Mouse (Mus musculus): Measurements from ENCODE around the gene Rnaseh2b. TPM values are rescaled to one million over a fixed set of nuclear protein-coding genes. Genes with fewer than 3 reads are reported as not detected.

Gene Rnaseh2b
- 48.1 and 63.4 TPM in 2 replicates for polyA plus RNA-seq (2015; fragmentation: Nextera tagmentation; extraction: Ambion mirVana)

DNA sequence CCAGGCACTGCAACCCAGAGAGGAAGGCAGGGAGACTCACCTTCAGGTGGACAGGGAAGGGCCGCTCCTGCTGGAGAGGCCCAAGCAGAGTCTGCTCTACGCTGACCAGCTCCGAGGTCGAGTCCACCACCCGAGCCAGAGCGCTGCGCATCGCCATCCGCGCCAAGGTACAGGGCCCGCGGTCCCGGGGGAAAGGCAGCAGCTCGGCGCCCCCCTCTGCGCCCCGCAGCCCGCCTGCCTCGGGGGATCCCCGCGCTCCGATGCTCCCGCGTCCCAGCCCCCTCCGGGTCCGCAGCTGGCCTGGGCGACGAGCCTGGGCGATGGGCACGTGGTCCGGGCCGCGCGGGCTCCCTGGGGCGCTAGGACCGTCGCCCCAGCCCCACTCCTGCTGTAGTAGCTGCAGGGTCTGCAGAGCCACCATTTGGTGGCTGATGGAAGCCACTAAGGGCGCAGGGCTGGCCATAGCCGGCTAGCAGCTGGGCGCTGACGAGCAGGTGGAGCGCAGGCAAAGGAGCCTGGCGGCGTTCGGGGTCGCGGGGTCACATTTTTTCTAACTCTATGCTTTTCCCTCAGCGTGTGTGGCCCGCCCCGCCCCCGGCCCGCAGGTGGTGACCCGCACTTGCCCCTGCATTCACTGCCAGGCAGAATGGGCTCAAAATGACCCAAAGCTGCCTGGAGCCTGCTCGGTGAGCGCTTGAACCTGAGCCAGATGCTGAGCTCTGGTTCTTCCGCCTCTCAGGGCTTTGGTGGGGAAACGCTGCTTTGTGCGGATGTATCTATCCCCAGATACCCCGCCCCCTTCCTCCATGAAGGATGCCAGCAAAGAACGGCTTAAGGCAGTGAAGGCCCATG is at the start of gene Rnaseh2b, which contains the start of gene Dleu7:
Gene Rnaseh2b, plus strand, starts transcription at position 102 of the 852 bp plus-strand sequence.
Gene Dleu7, minus strand, starts transcription at position 560 of the 852 bp plus-strand sequence.
- 2% methylated on average over 60 of the region's 60 CpGs for WGBS
- peak; percentile 41; the same call in 1 of the 2 replicates for ATAC-seq

DNA sequence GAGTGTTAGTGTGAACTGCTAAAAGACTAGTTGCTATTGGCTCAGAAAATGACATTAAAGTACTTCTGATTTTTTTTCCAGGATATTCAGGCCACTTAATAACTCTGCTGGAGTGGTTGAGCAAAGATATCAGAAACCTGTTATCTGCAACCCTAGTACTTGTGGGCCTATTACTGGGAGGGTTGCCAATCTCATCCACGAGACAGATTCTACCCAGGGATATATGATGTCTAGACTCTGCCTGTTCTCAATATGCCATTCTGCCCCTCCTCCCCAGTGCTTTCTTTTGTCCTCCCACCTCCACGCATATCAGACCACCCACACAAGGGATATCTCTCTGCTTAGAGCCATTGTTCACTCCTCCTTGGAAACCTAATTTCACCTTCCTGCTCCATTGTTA is 48.9 kb upstream of the Rnaseh2b start:
- Histone ChIP-seq H3K4me1 (replicated peaks) (no peaks in the 10 kb centered on the region), H3K9me3 (no peaks in the 10 kb centered on the region)
- WGBS, result 73% methylated on average over 2 of the region's 2 CpGs

More for the DNA sequence above, at the start of gene Rnaseh2b, which contains the start of gene Dleu7:
- H3K9ac ChIP-seq, result peak within 1 kb of the TSS; percentile 56
- peak within 1 kb of the TSS; percentile 100 for H3K4me2 ChIP-seq (replicated peaks)
- H3K36me3 ChIP-seq, result no peaks in the 10 kb centered on the region
- H3K9me3 ChIP-seq, result no peaks in the 10 kb centered on the region
- H3K27ac ChIP-seq, result no peak within 1 kb of the TSS
- H3K4me1 ChIP-seq (replicated peaks), result peaks cover 8% of the 10 kb centered on the region; the same call in 1 of the 2 replicates
- peak within 1 kb of the TSS; percentile 50 for H3K4me3 ChIP-seq (replicated peaks)
- peaks cover 7% of the 10 kb centered on the region; the same call in 1 of the 2 replicates for H3K27me3 ChIP-seq (replicated peaks)

DNA sequence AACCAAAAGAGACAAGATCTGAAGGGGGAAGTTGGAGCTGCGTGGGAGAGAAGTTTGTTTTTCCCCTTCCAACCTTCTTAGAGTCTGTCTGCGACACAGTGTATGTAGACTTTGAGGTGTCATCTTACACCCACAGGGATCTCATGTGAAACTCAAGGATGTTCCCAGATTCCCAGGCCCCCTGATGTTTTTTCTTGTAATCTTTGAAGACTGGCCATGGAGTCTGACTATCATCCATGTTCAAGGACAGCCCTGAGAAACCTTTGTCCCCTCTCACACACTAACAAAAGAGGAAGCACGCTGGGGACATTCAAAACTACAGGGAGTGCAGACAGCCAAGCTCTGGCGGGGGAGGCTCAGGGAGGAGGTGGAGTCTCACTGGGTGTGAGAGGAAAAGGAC is 46.8 kb upstream of the Rnaseh2b start:
- ATAC-seq, result no peak
- Histone ChIP-seq H3K27me3 (replicated peaks) (no peaks in the 10 kb centered on the region), H3K4me3 (replicated peaks) (no peak overlapping the region), H3K27ac (no peak overlapping the region), H3K4me1 (replicated peaks) (no peaks in the 10 kb centered on the region), H3K4me2 (replicated peaks) (no peak overlapping the region), H3K36me3 (no peaks in the 10 kb centered on the region), H3K9me3 (no peaks in the 10 kb centered on the region), H3K9ac (no peak overlapping the region)
- WGBS, result 16% methylated on average over 4 of the region's 4 CpGs

More for the DNA sequence above, 48.9 kb upstream of the Rnaseh2b start:
- H3K9ac ChIP-seq, result no peak overlapping the region
- H3K4me2 ChIP-seq (replicated peaks), result no peak overlapping the region
- ATAC-seq, result no peak
- no peaks in the 10 kb centered on the region for H3K36me3 ChIP-seq
- H3K27ac ChIP-seq, result no peak overlapping the region
- H3K4me3 ChIP-seq (replicated peaks), result no peak overlapping the region
- no peaks in the 10 kb centered on the region for H3K27me3 ChIP-seq (replicated peaks)

DNA sequence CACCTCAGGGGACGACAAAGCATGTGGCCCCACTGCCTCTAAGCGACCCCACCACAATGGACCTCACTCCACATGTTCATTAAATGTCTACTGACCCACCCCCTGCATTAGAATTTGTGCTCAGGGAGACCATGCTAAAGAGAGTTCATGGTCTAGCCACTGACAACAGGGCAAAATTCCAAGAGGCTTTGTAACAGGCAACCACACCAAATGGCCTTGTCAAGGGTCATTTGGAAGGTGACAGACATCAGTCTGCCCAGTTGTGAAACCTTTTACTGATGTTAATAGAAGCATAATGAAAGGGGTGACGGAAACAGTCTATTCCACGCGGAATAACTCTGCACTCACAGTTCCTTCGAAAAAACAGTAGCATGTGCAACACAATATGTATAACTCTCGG is 44.0 kb upstream of the Rnaseh2b start:
- no peak overlapping the region for H3K4me2 ChIP-seq (replicated peaks)
- H3K27ac ChIP-seq, result no peak overlapping the region
- no peaks in the 10 kb centered on the region for H3K36me3 ChIP-seq
- no peak overlapping the region for H3K9ac ChIP-seq
- WGBS, result 91% methylated on average over 7 of the region's 7 CpGs
- no peak overlapping the region for H3K4me3 ChIP-seq (replicated peaks)
- ATAC-seq, result no peak
- H3K27me3 ChIP-seq (replicated peaks), result no peaks in the 10 kb centered on the region
- H3K4me1 ChIP-seq (replicated peaks), result no peaks in the 10 kb centered on the region
- no peaks in the 10 kb centered on the region for H3K9me3 ChIP-seq

DNA sequence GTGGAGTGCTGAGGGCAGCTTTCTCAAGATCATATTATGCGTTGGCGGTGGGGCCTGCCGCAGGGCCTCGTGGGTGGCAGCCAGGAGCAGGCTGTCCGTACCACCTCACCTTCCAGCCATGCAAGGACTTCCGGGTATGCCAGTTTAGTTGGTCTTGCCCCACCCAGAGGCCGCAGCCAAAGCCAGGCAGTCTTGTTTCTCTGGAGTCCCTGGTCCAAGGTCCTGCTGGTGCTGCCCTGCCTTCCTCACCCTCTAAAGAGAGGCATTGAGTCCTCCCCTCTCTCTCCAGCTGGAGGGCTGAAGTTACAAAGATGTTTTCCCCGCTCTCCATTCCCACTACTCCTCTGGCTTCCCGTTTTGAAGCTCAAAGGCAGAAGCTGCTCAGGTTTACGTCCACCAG is 43.6 kb upstream of the Rnaseh2b start:
- ATAC-seq, result no peak
- Histone ChIP-seq H3K9ac (no peak overlapping the region), H3K4me2 (replicated peaks) (no peak overlapping the region), H3K27ac (no peak overlapping the region), H3K27me3 (replicated peaks) (no peaks in the 10 kb centered on the region), H3K9me3 (no peaks in the 10 kb centered on the region), H3K4me1 (replicated peaks) (no peaks in the 10 kb centered on the region), H3K36me3 (no peaks in the 10 kb centered on the region), H3K4me3 (replicated peaks) (no peak overlapping the region)
- WGBS, result 77% methylated on average over 10 of the region's 10 CpGs

DNA sequence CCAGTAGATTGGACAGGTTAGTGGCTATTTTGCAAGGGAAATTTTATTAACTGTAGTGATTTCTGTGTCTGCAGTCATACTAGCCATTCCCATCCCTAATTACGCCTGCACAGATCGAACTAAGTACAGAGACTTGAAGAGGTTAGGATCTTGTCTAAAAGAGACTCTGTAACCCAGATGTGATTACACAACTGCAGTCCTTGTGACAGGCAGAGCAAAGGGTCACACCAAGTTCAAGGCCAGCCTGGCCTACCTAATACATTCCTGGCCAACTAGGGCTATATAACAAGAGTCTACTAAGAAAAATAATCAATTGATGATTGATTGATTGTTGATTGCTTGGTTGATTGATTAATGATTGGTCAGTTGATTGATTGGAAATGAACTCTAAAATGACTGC is 43.1 kb upstream of the Rnaseh2b start:
- H3K9me3 ChIP-seq, result no peaks in the 10 kb centered on the region
- no peak for ATAC-seq
- no peak overlapping the region for H3K4me2 ChIP-seq (replicated peaks)

DNA sequence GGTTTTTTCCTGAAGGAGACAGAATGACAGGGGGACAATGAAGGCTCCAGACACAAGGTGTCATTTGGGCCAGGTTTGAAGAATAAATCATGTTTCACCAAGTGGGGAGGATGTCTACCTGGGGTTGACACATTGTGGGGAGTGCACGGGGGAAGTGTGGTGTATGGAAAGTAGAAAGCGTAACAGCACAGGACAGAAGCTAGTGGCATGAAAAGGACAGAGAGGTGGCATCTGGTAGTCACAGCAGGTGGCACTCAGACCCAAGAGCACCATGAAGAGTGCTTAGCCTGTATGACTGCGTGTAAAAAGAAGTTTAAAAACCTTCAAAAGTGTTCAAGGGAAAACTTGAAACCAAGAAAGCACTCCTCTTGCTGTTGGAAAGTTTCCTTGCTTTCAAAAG is 42.3 kb upstream of the Rnaseh2b start:
- H3K4me2 ChIP-seq (replicated peaks), result no peak overlapping the region
- no peak overlapping the region for H3K27ac ChIP-seq
- no peaks in the 10 kb centered on the region for H3K36me3 ChIP-seq
- H3K9me3 ChIP-seq, result no peaks in the 10 kb centered on the region
- no peaks in the 10 kb centered on the region for H3K27me3 ChIP-seq (replicated peaks)
- H3K4me1 ChIP-seq (replicated peaks), result no peaks in the 10 kb centered on the region
- 79% methylated on average over 3 of the region's 3 CpGs for WGBS
- no peak overlapping the region for H3K4me3 ChIP-seq (replicated peaks)
- ATAC-seq, result no peak
- H3K9ac ChIP-seq, result no peak overlapping the region

More for the DNA sequence above, 43.1 kb upstream of the Rnaseh2b start:
- H3K4me3 ChIP-seq (replicated peaks), result no peak overlapping the region
- WGBS, result 77% methylated on average over 2 of the region's 2 CpGs
- H3K9ac ChIP-seq, result no peak overlapping the region
- H3K36me3 ChIP-seq, result no peaks in the 10 kb centered on the region
- no peaks in the 10 kb centered on the region for H3K27me3 ChIP-seq (replicated peaks)
- H3K27ac ChIP-seq, result no peak overlapping the region
- H3K4me1 ChIP-seq (replicated peaks), result no peaks in the 10 kb centered on the region

DNA sequence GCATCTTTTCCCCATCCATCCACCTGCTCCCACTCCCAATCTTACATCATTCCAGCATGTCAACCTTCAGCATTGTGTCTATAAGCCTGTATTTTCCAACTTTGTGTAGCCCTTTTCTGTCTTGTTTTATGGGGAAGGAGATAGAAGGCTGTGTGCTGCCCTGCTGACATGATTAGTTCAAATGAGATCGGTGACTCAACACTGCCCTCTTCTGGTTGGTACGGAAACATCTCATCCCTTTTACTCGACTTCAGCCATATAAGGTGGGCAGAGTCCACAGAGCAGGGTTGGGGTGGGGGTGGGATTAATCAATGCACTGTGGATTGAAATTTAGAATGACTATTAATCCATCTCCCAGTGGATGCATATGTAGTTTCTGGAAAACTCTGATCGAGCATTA is 40.4 kb upstream of the Rnaseh2b start:
- H3K9ac ChIP-seq, result no peak overlapping the region
- H3K4me2 ChIP-seq (replicated peaks), result no peak overlapping the region
- no peaks in the 10 kb centered on the region for H3K4me1 ChIP-seq (replicated peaks)
- 6% methylated on average over 4 of the region's 4 CpGs for WGBS
- H3K4me3 ChIP-seq (replicated peaks), result no peak overlapping the region
- H3K36me3 ChIP-seq, result no peaks in the 10 kb centered on the region
- H3K27me3 ChIP-seq (replicated peaks), result no peaks in the 10 kb centered on the region
- no peaks in the 10 kb centered on the region for H3K9me3 ChIP-seq
- peak; percentile 63 for ATAC-seq
- H3K27ac ChIP-seq, result no peak overlapping the region

DNA sequence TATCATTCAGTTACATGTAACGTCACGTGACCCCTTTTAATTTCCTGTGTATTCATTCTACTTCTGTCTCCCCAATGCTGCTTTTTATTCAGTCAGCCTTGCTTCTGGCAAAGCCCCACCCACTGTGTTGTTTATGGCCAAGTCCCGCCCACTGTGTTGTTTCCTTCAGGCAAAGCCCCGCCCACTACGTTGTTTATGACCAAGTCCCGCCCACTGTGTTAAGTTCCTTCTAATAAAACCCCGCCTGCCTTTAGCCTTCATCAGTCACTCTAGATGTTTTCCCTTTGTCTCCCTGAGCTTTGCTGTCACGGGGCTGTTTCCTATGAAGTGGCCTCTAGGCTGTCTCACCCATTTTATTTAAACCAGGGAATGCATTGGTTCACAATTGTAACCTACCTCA is 38.0 kb upstream of the Rnaseh2b start:
- no peak for ATAC-seq
- WGBS, result 62% methylated on average over 8 of the region's 8 CpGs

DNA sequence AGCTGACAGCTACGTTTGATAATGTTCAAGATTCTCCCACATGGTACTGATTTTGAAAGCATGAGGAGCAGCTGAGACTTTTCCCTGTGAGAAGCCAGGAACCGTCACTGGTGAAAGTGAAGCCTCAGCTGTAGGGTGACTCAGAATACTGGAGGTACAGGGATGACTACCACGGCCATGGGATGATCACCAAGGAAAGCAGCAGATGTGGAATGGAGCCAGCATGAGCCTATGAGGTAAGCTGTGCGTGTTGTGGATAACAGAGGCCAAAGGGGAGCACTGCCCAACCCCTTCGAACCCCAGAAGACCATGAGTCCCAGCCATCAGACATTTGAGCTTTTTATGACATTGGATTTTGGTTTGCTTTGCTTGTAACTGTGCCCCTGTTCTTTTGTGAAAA is 36.3 kb upstream of the Rnaseh2b start:
- Histone ChIP-seq H3K9ac (no peak overlapping the region), H3K27me3 (replicated peaks) (no peaks in the 10 kb centered on the region), H3K9me3 (no peaks in the 10 kb centered on the region), H3K4me2 (replicated peaks) (no peak overlapping the region), H3K36me3 (no peaks in the 10 kb centered on the region), H3K4me3 (replicated peaks) (no peak overlapping the region), H3K4me1 (replicated peaks) (0 out of 2 replicates have a peak, but pooled peaks cover 4% of the 10 kb centered on the region), H3K27ac (no peak overlapping the region)
- no peak for ATAC-seq
- WGBS, result 86% methylated on average over 5 of the region's 5 CpGs

More for the DNA sequence above, 38.0 kb upstream of the Rnaseh2b start:
- Histone ChIP-seq H3K36me3 (no peaks in the 10 kb centered on the region), H3K27me3 (replicated peaks) (no peaks in the 10 kb centered on the region), H3K9ac (no peak overlapping the region), H3K9me3 (no peaks in the 10 kb centered on the region), H3K4me1 (replicated peaks) (0 out of 2 replicates have a peak, but pooled peaks cover 4% of the 10 kb centered on the region), H3K4me2 (replicated peaks) (no peak overlapping the region), H3K4me3 (replicated peaks) (no peak overlapping the region), H3K27ac (no peak overlapping the region)

DNA sequence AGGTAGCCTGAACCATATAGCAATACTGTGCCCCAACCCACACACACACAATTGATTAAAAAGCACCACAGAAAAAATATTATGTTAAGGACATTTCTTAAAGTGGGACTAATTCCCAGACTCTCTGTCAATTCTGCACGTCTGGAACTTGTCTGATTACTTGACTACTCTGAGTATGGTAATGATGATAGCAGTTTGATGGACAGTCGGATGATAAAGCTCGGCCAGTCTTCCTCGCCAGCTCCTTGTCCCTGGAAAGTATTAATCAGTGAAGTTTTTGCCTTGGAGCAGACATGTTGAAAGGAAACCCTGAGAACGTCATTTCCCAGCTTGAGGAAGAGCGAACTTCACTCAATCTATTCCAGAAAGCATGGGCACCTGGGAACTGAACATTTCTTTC is 34.3 kb upstream of the Rnaseh2b start:
- Histone ChIP-seq H3K9me3 (no peaks in the 10 kb centered on the region), H3K27ac (no peak overlapping the region), H3K36me3 (no peaks in the 10 kb centered on the region), H3K4me3 (replicated peaks) (no peak overlapping the region), H3K4me2 (replicated peaks) (no peak overlapping the region), H3K9ac (no peak overlapping the region), H3K27me3 (replicated peaks) (no peaks in the 10 kb centered on the region), H3K4me1 (replicated peaks) (0 out of 2 replicates have a peak, but pooled peaks cover 4% of the 10 kb centered on the region)
- no peak for ATAC-seq
- WGBS, result 73% methylated on average over 6 of the region's 6 CpGs

DNA sequence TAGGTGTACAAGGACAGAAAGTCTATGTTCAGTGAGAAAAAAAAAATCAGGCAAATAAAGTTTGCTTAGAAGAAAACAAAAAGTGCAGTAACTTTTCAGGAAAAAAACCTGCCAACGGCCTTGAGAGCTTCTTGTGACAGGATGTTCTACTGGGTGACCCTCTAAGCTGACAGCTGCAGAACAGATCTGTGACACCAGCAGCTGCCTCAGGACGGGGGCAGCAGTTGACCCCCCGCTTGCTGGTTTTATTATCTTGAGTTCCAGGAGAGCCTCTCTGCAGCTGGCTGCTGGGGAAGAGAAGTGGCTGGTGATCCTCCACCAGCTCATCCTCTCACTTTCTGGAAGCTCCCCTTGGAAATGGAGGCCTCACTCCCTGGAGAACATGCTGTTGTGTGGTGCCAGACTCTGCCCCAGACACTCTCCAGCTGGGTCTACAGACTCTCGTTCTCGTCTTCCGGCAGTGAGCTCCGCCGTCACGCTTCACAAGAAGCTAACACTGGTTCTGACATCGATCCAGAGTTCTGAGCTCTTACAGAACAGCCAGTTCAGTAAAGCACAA is 33.3 kb upstream of the Rnaseh2b start:
- Histone ChIP-seq H3K27ac (no peak overlapping the region), H3K27me3 (replicated peaks) (no peaks in the 10 kb centered on the region)
- WGBS, result 47% methylated on average over 10 of the region's 10 CpGs

More for the DNA sequence above, 33.3 kb upstream of the Rnaseh2b start:
- ATAC-seq, result no peak
- Histone ChIP-seq H3K9me3 (no peaks in the 10 kb centered on the region), H3K4me3 (replicated peaks) (no peak overlapping the region), H3K36me3 (no peaks in the 10 kb centered on the region), H3K4me2 (replicated peaks) (no peak overlapping the region), H3K4me1 (replicated peaks) (0 out of 2 replicates have a peak, but pooled peaks cover 4% of the 10 kb centered on the region), H3K9ac (no peak overlapping the region)
